Mouse (Mus musculus): ENCODE data around the gene St6galnac3.

DNA sequence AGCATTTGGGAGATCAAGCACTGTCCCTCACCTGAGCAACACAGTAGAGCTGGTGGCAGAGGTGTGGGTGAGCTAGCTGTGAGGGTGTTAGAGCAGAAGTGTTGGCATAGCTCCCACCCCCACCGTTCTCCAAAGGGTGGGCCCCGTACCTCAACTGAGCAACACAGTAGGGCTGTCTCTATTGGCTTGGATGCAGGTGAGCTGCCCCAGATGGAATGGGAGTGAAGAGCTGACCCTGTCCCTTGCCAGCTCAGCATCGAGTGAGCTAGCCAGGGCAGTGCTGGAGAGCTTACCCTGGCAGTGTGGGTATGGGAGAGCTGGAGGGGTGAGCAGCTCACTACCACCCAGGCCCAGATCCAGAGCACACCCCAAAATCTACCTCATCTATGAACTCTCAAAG lies 171.3 kb downstream of the St6galnac3 start:
- TF ChIP-seq CTCF (conservative IDR thresholded peaks at IDR 0.05 in 1 of 2, IDR thresholded peaks at IDR 0.05 in 1 of 2; ENCODE audit: low read depth in 2 of 2, low read length in 2 of 2) (no peak), RCOR1 (conservative IDR thresholded peaks at IDR 0.05; ENCODE audit: low read depth, low read length) (no peak), TCF12 (IDR thresholded peaks at IDR 0.05; ENCODE audit: low read depth, low read length) (no peak), CHD1 (IDR thresholded peaks at IDR 0.05; ENCODE audit: low read depth, low read length) (no peak), JUND (conservative IDR thresholded peaks at IDR 0.05; ENCODE audit: low read depth, low read length) (no peak), EP300 (IDR thresholded peaks at IDR 0.05; ENCODE audit: low read length) (no peak), ETS1 (conservative IDR thresholded peaks at IDR 0.05; ENCODE audit: low read depth, low read length) (no peak), POLR2A (IDR thresholded peaks at IDR 0.05; ENCODE audit: low read depth, low read length) (no peak), SMC3 (IDR thresholded peaks at IDR 0.05; ENCODE audit: low read depth, low read length) (no peak), BHLHE40 (IDR thresholded peaks at IDR 0.05; ENCODE audit: low read depth, low read length) (no peak), USF2 (conservative IDR thresholded peaks at IDR 0.05; ENCODE audit: low read depth, low read length) (no peak), PAX5 (IDR thresholded peaks at IDR 0.05; ENCODE audit: low read length) (no peak), ZC3H11A (IDR thresholded peaks at IDR 0.05; ENCODE audit: low read depth, low read length) (no peak), E2F4 (IDR thresholded peaks at IDR 0.05; ENCODE audit: insufficient replicate concordance, low read depth, low read length) (no peak)

All from CH12.LX (cell line).